Mouse (Mus musculus) hematopoietic stem cell, adult 5-6 weeks (primary cell): Measurements from ENCODE around the gene Atad3a. TPM values are rescaled to one million over a fixed set of nuclear protein-coding genes. Genes with fewer than 3 reads are reported as not detected.
A peak's percentile ranks its signal among the peaks of the same experiment; 100 is the strongest.
"Not testable (repeated sequence)": the region's sequence is repeated elsewhere in the genome, so short reads cannot be mapped to it uniquely, and the experiment has no call there.

Source experiments
- ATAC-seq, 2 experiments: fragments of 125-278 bp in 1 of 2; replicated peaks in 1 of 2; 2 replicates each; pipeline ENCODE4 v1.8.0; 2016 to 2017; ENCODE audit warnings: inconsistent platforms in 2 of 2, mild to moderate bottlenecking in 2 of 2, moderate number of reproducible peaks in 2 of 2, low read depth in 1 of 2, moderate TSS enrichment in 1 of 2; ENCODE audit not compliant: low FRiP score in 2 of 2, poor library complexity in 2 of 2, severe bottlenecking in 2 of 2, insufficient read depth in 1 of 2, low TSS enrichment in 1 of 2
- total RNA-seq: library from RNA; stranded (forward); fragments of 172-1452, 232-1000 nt; gene quantifications from 2 replicates; pipeline ENCODE4 v1.2.3, GENCODE M21; 2017

The Atad3a gene
- total RNA-seq: 53.7 and 73.8 TPM in 2 replicates

DNA sequence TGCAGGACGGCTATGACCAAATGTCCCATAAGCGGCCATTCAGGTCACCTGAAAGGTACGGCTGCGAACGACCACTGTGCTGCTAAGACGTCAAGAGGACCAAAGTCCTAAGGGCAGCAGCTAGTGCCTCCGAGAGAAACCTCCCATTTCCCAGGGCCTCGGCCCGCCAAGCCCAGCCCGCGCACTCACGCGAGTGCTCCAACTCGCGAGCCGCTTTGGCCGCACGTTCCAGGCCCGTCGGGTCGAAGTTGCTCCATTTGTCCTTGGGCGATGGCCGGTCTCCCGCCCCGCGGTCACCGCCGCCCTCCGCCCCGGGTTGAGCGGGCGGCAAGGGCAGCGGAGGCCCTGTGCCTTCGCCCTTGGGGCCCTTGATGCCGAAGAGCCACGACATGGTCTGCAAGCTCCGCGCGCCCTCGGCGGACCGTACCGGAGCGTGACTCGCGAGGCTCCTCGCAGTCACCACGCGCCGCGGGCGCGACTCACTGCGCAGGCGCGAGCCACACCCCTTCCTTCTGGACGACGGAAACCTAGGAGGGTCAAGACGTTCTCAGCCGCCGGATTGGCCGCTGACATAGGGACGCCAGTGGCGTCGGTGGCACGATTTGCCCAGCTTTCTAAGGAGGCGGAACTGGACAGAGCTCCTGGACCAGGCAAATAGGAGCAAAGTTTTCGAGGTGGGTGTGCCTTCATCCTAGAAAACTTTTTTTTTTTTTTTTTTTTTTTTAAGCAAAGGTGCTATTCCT is at the start of gene Atad3a:
TSS of gene Atad3a (minus strand) at position 481 of the 743 bp plus-strand sequence.
- ATAC-seq: peak; percentile 95 to 97

DNA sequence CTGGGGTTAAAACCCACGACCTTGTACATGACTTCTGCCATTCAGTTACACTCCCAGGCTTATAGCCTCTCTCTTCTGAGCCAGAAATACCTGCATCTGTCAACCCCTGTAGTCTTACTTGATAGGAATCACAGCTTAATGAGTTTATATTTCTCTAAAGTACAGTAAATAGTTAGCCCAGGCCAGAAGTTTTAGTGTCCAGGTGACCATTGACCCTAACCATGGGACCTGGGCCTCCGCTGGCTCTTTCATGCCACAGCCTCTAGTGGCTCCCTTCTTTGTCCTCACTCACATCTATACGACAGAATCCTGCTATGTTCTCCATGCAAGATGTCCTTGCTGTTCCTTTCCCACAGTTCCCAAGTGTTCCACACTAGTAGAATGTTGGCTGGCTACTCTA is 46.9 kb upstream of the Atad3a start:
- ATAC-seq: no peak

- ATAC-seq: peak; percentile 94 to 97
Observed at GRCm38 (mm10) chr4:155803340-155804041, 42.6 kb upstream of the Atad3a start.

GRCm38 (mm10) chr4:155802741-155803339 is 41.9 kb upstream of the Atad3a start, which contains the start of gene Mrpl20:
TSS of gene Mrpl20 (plus strand) at chr4:155802878.
- 0 out of 4 replicates have a peak, but pooled peaks of 1 of the 2 experiments have one; percentile 22 for ATAC-seq

- ATAC-seq: no peak
Observed at GRCm38 (mm10) chr4:155802075-155802474, 41.2 kb upstream of the Atad3a start.

DNA sequence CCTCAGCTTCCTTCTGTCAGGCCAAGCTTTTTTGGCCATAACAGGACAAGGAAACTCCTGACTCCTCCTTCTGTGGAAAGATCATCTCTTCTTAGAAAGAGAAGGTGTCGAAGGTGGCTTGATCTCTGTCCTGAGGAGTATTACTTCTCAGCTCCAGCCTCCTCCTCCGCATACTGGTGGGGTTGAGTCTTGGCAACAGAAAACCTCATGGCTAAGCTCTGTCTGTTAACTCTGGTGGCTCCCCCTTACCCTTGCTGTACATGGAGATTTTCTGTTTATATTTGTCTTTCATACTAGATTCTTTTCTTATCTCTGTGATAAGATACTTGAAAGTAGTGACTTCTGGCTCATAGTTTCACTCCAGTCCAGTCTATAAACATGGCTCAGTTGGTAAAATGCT is 32.8 kb upstream of the Atad3a start:
- ATAC-seq: no peak

- no peak for ATAC-seq
Observed at GRCm38 (mm10) chr4:155791240-155791933, 30.5 kb upstream of the Atad3a start.

DNA sequence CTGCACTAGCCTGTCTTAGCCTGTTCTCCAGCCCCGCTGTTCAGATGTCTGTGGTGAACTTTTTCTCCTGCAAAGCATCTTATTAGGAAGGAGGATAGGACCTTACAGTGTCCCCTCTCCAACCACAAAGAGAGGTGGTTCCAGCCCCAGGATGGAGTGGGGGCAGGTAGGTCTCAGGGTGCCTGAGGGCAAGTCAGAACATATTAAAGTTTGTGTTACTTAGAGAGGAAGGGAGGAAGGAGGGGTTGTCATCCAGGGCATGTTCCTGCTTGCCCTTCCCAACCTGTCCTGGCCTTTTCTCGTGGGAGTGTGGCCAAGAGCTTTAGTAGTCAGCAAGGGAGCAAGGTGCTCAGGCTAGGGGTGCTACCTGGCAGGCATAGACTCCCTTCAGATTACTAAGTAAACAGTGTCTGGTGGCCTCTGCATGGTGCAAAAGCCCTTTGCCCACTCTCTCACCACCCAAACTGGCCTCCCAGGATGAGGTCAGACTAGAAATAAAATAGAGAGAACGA is 29.8 kb upstream of the Atad3a start:
- ATAC-seq: no peak

GRCm38 (mm10) chr4:155790021-155790489 is 29.2 kb upstream of the Atad3a start, which contains the start of gene Ankrd65:
TSS of gene Ankrd65 (plus strand) at chr4:155790439.
- no peak for ATAC-seq

GRCm38 (mm10) chr4:155788833-155789232 is 27.9 kb upstream of the Atad3a start:
- ATAC-seq: not testable (repeated sequence)

DNA sequence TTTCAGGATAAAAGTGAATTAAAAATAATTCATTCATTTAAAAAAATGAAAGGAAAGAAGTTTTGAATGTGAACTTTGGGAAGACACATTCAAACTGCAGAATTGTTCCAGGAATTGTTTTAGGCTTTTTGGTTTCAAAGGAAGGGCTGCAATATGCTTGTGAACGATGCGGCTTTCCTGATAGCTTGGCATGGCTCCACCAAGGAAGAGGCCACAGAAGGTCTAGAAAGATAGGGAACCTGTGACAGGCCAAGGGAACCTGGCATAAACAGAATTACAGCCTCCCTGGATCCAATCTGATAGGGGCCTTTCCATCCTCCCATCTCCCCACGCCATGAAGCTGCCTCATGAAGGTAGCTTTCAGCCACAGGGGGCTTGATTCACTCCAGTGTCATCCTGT is 27.4 kb upstream of the Atad3a start:
- ATAC-seq: peak; percentile 20 to 61; a peak in 3 of 4 replicates

GRCm38 (mm10) chr4:155785819-155786218 is 24.9 kb upstream of the Atad3a start, which contains the start of gene Tmem88b:
TSS of gene Tmem88b (minus strand) at chr4:155785874.
- ATAC-seq: no peak

DNA sequence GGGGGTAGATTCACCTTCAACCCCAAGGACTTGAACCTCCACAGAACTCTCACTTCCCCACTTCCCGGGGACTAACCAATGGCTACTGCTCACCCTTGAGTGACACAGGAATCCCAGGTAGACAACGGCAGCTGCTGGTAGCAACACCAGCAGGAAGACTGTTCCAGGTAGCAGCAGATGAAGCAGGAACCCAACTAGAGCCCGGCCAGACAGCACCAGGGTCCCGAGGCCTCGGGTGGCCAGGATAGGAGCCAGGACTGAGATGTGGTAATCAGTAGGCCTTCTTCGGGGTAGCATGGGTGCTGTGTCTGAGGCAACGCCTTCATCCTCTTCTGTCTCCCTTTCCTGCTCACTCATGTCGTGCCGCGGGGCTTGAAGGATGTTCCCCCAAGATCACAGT is 24.4 kb upstream of the Atad3a start:
- ATAC-seq: no peak

DNA sequence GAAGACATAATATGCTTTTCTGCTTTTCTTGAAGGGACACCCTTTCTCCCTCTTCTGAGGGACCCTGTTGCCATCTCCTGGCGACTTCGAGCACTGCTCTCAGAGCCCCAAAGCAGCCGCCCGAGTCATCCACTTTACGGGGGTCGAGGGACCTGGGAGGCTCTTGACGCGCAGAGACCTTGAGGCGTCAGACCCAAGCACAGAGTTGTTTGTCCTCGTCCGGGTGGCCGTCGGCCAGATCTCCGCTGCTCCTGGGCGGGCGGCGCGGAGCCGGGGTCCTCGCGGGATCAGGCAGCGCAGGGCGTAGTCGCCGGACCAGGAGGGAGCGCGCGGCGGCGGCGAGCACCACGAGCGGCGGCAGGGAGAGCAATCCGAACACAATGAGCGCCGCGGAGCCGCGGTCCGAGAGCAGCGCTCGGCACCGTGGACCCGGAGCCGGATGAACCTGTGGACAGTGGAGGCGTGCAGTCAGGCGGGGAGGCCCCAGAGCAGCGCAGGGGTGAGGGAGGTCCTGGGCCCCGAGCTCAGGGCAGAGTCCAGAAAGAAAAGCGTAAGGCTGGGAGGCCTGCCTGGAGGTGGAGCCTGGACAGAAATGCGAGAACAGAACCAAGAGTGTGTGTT is 23.3 kb upstream of the Atad3a start:
- ATAC-seq: peak; percentile 64 to 85

DNA sequence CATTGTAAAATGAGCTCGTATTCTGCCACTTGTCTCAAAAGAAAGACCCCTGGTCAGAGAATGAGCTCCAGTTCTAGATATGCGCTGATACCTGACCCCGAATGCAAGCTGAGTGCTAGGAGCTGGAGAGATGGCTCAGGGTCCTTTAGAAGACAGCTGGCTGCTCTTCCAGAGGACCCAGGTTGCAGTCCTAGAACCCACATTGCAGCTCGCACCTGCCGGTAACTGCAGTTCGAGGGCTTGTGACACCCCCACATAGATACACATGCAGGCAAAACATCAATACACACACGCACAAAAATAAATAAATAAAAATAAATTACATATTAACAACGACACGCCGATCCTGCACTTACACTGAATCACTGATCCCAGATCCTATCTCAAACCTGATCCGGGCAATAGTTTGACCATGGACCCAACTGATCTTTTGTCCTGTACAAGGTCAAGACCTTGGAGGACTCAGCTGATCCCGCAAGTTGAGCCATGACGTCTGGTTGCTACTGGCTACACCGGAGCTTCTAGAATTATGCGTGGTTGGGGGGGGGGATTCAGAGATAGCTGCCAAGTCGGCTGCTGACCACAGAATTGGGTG is 22.7 kb upstream of the Atad3a start:
- no peak for ATAC-seq

GRCm38 (mm10) chr4:155780895-155781294 is 20.0 kb upstream of the Atad3a start:
- no peak for ATAC-seq
